Mouse (Mus musculus) heart, adult 9 months (tissue): Measurements from ENCODE around the gene 9230113P08Rik.
"Not testable (repeated sequence)": the region's sequence is repeated elsewhere in the genome, so short reads cannot be mapped to it uniquely, and the experiment has no call there.

Experiments used
- DNase-seq, 2 experiments: peaks; one replicate each; pipeline ENCODE4 v3.0.0; 2022; ENCODE audit warnings: low spot score in 2 of 2

Gene 9230113P08Rik

GRCm38 (mm10) chr9:35908123-35908522 lies at the start of gene 9230113P08Rik:
Gene 9230113P08Rik, plus strand, starts transcription at chr9:35908423.
- not testable (repeated sequence) for DNase-seq

- DNase-seq = not testable (repeated sequence)
Observed at GRCm38 (mm10) chr9:35893112-35893511, 15.1 kb upstream of the 9230113P08Rik start.

- no peak for DNase-seq
Observed at GRCm38 (mm10) chr9:35904494-35904893, 3.7 kb upstream of the 9230113P08Rik start.

GRCm38 (mm10) chr9:35930817-35931216 lies 22.6 kb downstream of the 9230113P08Rik start:
- DNase-seq = no peak
